In the genomic region with DNA sequence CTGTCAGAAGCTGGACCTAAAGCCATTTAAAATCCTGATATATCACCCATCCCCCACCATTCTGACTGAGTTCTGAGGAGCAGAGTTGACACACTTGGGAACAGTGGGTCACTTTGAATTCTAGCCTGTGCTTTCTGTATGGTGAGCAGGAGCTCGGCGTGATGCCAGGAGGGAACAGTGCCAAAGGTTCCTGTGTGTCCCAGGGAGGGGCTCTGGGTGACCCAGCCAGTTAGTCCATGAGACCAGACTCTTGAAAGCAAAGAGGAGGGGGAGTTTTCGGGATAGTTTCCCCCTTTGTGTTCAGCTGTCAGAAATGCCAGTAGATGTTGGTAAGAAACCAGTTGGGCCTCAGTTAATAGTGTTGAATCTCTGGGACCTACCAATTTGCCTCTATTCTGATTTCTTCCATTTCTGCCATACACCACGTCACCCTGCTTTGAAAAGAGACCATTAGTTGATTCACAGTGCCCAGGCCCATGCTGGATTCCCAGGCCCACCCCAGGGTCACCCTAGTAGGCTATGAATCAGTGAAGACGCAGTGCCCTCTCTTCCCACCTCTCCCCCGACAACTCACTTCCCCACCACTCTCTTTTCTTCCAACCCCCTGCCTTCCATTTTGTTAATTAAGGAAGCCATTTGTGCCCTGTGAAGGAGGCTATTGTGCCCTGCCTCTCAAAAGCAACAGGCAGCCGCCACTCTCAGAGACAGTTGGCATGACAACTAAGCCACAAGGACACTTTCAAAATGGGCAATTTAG, we compare ENCODE assay signal across 9 mouse cellular contexts. TPM values are rescaled to one million over a fixed set of nuclear protein-coding genes. Genes with fewer than 3 reads are reported as not detected.
A peak's percentile ranks its signal among the peaks of the same experiment; 100 is the strongest.
DNase-seq lines count a peak whose midpoint lies in the region; ATAC-seq lines count a peak whose summit lies in the region.
"Had no signal": no experiment of that assay in that cellular context is flagged by ENCODE, and none has a peak within 500 bp of the region (broad histone marks: within the 10 kb centered on the region; RNA-seq: fewer than 3 reads in every experiment).

No protein-coding gene starts in this region.

- no peaks in the 10 kb centered on the region for H3K9me3 ChIP-seq in lung, embryonic 16.5 days (ENCODE audit: control insufficient read depth, low read length)
- H3K9me3 ChIP-seq in hindbrain, embryonic 15.5 days = no peaks in the 10 kb centered on the region

- no peak overlapping the region for H3K4me3 ChIP-seq in lung, embryonic 16.5 days (ENCODE audit: low read length)
- H3K4me3 ChIP-seq in hindbrain, embryonic 15.5 days = no peak overlapping the region

- H3K27me3 ChIP-seq in lung, embryonic 16.5 days (ENCODE audit: control insufficient read depth, insufficient read depth, low read depth, low read length) = no peaks in the 10 kb centered on the region
- no peaks in the 10 kb centered on the region for H3K27me3 ChIP-seq in hindbrain, embryonic 15.5 days

- H3K4me2 ChIP-seq in lung, embryonic 16.5 days (ENCODE audit: low read depth, low read length) = no peak overlapping the region
- H3K4me2 ChIP-seq in hindbrain, embryonic 15.5 days = no peak overlapping the region

- intact Hi-C loops in gastrocnemius, postnatal 36 days (cut with DNase I) = no loop called here

- ATAC-seq in lung, embryonic 16.5 days (ENCODE audit: low read depth) = peak; percentile 91
- ATAC-seq in hindbrain, embryonic 15.5 days (ENCODE audit: low FRiP score, low read depth) = peak; percentile 93

- WGBS in lung, embryonic 16.5 days = 54% methylated on average over 7 of the region's 7 CpGs
- WGBS in hindbrain, embryonic 15.5 days = 27% methylated on average over 7 of the region's 7 CpGs

- no peaks in the 10 kb centered on the region for H3K36me3 ChIP-seq in lung, embryonic 16.5 days (ENCODE audit: control insufficient read depth, insufficient read depth, low read length)
- H3K36me3 ChIP-seq in hindbrain, embryonic 15.5 days = no peaks in the 10 kb centered on the region

- H3K27ac ChIP-seq in lung, embryonic 16.5 days (ENCODE audit: low read length) = peak overlapping the region; percentile 43
- peak overlapping the region; percentile 64 for H3K27ac ChIP-seq in hindbrain, embryonic 15.5 days (replicated peaks)

- no peak overlapping the region for H3K9ac ChIP-seq in lung, embryonic 16.5 days (ENCODE audit: low read length)
- H3K9ac ChIP-seq in hindbrain, embryonic 15.5 days = no peak overlapping the region

- H3K4me1 ChIP-seq in lung, embryonic 16.5 days (replicated peaks; ENCODE audit: control insufficient read depth, insufficient read depth, low read length) = peaks cover 5% of the 10 kb centered on the region; the same call in 1 of the 2 replicates
- peaks cover 18% of the 10 kb centered on the region for H3K4me1 ChIP-seq in hindbrain, embryonic 15.5 days (replicated peaks)

- DNase-seq in embryo, embryonic 10.5 days (ENCODE audit: low spot score) = peak; percentile 21
- DNase-seq in embryo, embryonic 10 days (ENCODE audit: low spot score) = no peak
- DNase-seq in lung, adult 18-20 months = no peak
- DNase-seq in retina, postnatal 1 day = peak; percentile 92
- DNase-seq in urinary bladder, postnatal 36 days (ENCODE audit: low spot score in 2 of 2) = no peak
- DNase-seq in gastrocnemius, postnatal 36 days = no peak

RNA-seq across cellular contexts. Expression of a gene that starts 38.6 kb away (rescaled TPM):
- 158 and 169 TPM in 2 replicates for polyA plus RNA-seq in lung, embryonic 16.5 days (2015; fragmentation: Nextera tagmentation; extraction: Ambion mirVana)
- polyA plus RNA-seq in hindbrain, embryonic 15.5 days (2015; fragmentation: Nextera tagmentation; extraction: Ambion mirVana) = 118 and 121 TPM in 2 replicates
- total RNA-seq in gastrocnemius, postnatal 36 days (2021) = 10 to 100 TPM; 55.7 to 61.9 TPM

RNA-seq across cellular contexts. Expression of a gene that starts 39.0 kb away (rescaled TPM):
- 1.5 and 2.2 TPM in 2 replicates for polyA plus RNA-seq in lung, embryonic 16.5 days (2015; fragmentation: Nextera tagmentation; extraction: Ambion mirVana)
- polyA plus RNA-seq in hindbrain, embryonic 15.5 days (2015; fragmentation: Nextera tagmentation; extraction: Ambion mirVana) = 0.35 and 1.1 TPM in 2 replicates
- total RNA-seq in gastrocnemius, postnatal 36 days (2021) = not detected
- total RNA-seq: layer of hippocampus, postnatal 36 days had no signal

Comparison
In these comparisons a context has a peak if more than half of its experiments do, and no peak if none do; other contexts are left out.
1. DNase-seq: peak in embryo, embryonic 10.5 days (single experiment) and retina, postnatal 1 day (single experiment); none in embryo, embryonic 10 days (single experiment), lung, adult 18-20 months (0 of 2), urinary bladder, postnatal 36 days (0 of 2) and gastrocnemius, postnatal 36 days (0 of 2).